Mouse (Mus musculus) heart, adult 8-10 months (tissue): ENCODE results near the gene Il11ra1. TPM values are rescaled to one million over a fixed set of nuclear protein-coding genes. Genes with fewer than 3 reads are reported as not detected.
"Not testable (repeated sequence)": the region's sequence is repeated elsewhere in the genome, so short reads cannot be mapped to it uniquely, and the experiment has no call there.

ENCODE experiments used
- DNase-seq: peaks from one replicate; pipeline ENCODE4 v3.0.0; 2022; ENCODE audit warnings: low spot score
- total RNA-seq, 4 experiments: library from RNA; stranded (reverse); gene quantifications; 2 replicates each; pipeline ENCODE4 v1.2.4; 2022

Il11ra1 gene
- total RNA-seq, 4 experiments from 2014 or later, result 95.9 to 110 (median 104) TPM

DNA sequence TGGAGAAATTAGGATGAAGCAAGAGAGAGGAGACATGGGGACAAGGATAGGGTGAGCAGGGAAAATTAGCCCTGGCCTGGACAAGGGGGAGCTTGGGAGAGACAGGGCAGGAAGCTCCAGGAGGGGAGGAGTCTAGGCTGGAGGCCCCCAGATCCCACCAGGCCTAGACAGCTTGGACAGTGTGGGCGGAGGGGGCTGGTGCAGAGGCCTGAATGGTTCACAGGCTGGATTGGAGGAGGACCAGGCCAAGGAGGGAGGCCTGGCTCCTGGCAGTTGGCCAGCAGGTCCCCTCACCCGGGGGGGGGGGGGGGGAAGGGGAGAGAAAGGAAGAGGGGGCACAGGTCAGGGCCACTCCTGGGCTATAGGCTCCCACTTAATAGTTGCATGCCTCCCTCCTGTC, 20.5 kb upstream of the Il11ra1 start:
- no peak for DNase-seq

DNA sequence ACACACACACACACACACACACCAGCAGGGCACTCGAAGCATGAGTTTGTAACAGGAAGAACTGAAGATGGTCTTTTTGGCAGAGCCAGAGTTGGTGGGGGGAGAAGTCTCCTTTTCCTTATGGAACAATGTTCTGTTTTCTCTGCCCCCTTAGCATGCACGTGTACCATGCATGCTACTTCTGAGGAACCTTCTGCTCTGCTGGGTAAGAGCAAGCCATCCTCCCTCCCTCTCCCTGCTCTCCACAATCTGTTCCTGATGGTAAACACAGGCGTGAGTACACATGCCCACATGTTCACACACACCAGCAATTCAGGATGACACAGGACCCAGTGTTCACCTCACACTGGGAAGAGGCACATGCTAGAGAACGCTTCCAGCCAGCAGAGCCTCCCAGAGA, 18.6 kb upstream of the Il11ra1 start:
- no peak for DNase-seq

DNA sequence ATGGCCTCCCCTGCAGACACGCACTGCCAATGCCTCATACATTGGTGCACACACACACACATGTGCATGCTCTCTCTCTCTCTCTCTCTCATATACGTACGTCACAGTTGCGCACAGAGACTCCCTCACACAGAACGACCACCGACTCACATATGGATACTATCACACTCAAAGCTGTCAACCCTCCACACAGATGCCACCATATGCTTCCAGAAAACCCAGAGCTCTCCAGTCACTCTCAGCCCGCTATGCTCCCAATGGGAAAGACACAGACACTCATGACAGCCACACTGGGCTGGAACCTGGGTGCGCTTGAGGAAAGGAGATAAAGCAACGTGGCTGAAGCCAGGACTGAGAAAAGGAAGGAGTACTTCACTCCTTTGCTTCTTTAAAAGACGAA, 17.8 kb upstream of the Il11ra1 start:
- DNase-seq, result no peak

- DNase-seq, result no peak
These were observed 17.0 kb upstream of the Il11ra1 start for GRCm38 (mm10) chr4:41682789-41683188.

GRCm38 (mm10) chr4:41683303-41683702, 16.5 kb upstream of the Il11ra1 start:
- not testable (repeated sequence) for DNase-seq

GRCm38 (mm10) chr4:41684131-41684930, 15.5 kb upstream of the Il11ra1 start:
- DNase-seq, result not testable (repeated sequence)

- DNase-seq, result not testable (repeated sequence)
These were observed 14.8 kb upstream of the Il11ra1 start for GRCm38 (mm10) chr4:41684931-41685453.

DNA sequence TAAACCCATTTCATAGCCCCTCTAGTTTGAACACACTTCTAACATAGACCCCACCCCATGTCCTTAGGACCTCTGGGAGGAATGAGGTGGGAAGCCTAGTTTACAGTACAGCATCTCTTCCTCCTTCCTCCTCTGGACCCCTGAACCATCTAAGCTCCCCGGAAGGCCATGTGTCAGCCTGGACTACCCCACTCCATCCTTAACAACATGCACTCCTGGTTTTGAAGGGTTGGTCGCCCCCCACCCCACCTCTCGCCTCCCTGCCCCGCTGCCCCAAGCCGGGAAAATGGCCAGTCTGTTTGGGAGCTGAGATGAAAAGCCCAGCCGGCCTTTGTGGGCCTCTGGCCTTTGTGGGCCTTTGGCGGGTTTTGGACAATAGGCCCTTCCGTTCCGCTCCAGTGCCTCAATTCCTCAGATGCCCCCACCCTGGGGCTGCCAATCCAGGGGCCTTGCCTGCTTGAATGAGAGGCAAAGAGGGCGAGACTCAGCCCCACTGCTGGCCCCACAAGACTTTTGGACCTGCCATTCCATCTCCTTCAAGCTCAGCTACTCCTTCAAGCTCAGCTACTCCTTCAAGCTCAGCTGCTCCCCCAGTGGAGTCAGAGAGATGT, 13.8 kb upstream of the Il11ra1 start:
- DNase-seq, result not testable (repeated sequence)

DNA sequence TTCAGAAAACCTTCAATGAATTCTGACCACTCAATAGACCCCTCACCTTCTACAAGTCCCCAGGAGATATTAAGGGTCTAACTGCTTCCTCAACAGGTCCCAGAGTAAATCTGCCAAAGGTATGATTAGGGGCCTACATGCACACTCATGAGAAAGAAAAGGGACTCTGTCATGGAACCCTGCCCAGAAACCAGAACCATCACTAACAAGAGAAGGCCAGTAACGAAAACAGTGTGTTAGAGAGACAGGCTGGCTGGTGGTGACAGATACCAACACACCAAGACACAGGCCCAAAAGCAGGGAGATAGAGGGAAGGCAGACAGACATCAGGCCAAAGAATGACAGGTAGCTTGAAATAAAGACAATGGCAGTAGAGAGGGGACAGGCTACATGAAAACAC, 11.2 kb upstream of the Il11ra1 start:
- not testable (repeated sequence) for DNase-seq

DNA sequence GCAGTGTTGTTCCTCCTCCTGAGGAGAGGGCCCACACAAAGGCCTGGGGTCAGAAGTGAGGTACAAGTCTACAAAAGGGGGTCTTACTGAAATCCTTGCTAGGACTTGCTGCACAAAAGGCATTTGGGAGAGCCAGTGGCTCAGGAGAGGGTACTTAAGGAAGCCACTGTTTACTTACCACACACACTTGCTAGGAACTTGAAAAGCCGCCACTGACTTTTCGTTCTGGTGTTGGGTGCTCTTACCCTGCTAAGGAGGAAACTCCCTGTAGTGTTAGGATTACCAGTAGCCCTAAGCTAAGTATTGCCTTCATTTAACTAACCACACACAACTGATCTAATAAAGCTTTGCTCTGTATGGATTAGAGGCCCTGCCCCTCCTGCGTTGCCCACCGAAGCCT, 9.8 kb upstream of the Il11ra1 start:
- DNase-seq, result not testable (repeated sequence)

DNA sequence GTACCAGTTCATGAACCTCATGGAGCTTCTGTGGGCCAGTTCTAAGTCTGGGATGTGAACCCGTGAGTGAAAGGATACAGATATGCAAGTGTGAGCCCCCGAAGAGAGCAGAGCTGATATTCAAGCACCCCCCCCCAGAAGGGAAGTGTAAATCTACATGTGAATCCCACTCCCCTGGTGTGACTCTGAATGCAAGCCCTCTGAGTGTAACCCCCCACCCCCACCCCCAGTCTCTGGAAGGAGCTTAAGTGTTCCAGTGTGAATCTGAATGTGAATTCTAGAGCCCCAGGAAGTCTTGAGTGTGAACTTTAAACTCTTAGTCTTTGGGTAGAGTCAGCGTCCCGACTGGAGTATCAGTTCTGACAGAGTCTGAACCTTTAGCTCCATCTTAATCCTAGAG, 6.3 kb upstream of the Il11ra1 start:
- DNase-seq, result not testable (repeated sequence)

GRCm38 (mm10) chr4:41695800-41696199, 4.0 kb upstream of the Il11ra1 start:
- DNase-seq, result not testable (repeated sequence)

DNA sequence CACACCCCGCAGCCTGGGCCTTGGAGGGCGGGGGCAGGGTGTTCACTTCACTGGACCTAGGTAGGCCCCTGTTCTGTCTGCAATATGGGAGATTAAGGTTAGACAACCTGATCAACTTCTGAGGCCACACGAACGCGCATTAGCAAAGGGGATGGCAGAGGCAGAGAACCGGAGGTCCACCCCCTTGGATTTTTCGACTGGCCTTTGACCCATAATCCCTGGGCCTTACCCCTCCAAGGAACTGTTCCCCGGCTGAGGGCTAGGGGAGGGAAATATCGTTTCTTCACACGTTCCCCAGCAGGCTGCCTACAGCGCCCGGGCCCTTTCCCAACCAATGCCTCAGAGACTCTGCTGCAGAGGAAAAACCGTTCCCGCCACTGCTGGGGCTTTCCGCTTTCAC, 3.3 kb upstream of the Il11ra1 start:
- not testable (repeated sequence) for DNase-seq

DNA sequence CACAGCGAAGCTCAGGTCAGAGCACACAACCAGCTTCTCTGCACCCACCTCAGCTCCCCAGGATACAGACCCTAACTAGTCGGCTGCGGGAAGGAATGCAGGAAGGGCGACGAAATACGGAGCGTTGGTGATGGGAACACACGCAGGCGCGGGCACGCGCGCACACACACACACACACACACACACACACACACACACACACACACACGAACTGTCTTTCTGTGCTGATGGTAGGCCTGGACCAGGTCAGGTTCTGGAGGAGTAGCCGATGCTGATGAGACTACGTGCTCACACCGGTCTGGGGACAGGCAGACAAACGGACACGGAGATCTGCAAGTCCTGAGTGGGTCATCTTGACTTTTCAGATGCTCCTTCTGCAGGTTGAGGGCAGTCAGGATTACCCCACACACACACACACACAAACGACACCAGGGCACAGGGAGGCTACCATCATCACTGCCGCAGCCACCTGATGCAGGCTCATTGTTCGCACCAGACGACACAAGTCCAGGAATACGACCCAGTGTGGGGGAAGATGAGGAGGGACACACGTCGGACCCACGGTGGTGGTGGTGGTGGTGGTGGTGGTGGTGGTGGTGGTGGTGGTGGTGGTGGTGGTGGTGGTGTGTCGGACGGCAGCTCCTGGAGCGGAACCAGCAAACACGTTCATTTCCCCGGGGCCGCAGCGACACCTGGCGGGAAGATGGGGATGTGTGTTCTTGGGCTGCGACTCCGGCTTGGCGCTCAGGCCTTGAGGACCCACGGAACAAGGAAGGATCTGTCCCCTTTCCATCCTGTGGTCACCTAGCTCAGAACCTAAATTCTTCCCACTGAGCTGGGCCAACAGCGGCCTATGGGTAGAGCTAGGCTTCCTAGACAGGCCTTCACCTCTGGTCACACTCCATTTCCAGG, 2.6 kb upstream of the Il11ra1 start, which contains the start of gene Cntfr:
Gene Cntfr (minus strand): TSS at position 160 of the 912 bp plus-strand sequence.
- DNase-seq, result peak; percentile 79

DNA sequence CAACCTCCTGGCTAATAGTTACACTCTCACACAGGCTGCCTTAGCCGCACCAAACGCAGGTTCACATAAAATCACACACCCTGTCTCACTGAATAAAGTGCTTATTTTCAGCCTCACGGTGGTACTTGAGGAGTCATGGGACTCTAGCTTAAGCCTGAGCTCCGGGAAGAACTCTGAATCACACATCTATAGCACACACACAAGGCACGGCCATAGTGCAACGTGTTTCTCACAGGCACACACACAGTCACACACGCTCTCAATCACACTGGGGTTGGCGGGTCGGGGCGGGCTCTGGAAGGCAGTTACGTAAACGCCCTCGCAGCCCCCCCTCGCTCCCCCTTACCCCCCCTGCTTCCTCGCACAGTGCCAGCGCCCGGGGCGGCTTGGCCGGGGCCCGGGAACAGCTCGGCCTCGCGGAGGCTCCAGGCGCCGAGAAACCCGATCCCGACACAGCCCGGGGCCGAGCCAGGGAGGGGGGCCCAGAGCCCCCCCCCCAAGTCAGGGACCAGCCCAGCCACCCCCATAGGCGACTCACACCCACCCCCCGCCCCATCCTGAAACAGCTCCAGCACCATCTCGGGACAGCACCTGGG, 1.3 kb upstream of the Il11ra1 start:
- not testable (repeated sequence) for DNase-seq

DNA sequence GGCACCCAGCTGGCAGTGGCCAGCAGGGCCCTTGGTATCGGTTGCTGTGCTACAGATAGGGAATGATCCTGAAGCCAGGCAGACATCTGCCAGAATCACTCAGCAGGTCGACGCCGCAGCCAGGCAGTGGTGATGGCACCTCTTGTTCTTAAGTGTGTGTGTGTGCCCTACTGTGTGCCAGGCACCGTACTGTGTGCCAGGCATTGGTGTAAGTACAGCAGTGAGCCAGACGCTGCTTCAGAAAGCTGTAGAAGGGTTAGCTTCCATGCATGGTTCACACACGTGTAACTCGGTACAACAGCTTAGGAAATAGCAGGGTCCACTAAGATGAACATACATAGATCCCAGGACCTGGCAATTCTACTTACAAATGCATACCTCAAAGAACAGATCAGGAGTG, 435 bp downstream of the Il11ra1 start:
- DNase-seq, result not testable (repeated sequence)

DNA sequence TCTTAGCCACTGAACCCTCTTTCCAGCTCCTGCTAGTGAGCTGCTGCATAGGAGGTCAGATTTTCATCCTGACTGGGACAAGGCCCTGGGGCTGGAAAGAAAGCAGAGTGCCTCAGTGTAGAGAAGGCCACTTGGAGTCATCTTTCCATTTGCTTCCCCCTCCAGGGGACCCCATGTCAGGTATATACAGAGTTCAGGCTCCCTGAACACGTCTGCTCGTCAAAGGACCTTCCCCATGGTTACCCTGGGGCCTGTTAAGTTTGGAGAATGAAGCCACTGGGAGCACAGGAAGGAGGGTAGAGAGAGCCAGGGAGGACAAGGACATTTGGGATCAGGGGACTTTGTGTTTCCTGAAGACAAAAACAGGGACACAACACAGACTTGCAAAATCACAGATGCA, 2.4 kb downstream of the Il11ra1 start:
- not testable (repeated sequence) for DNase-seq

- DNase-seq, result no peak
These were observed 4.9 kb downstream of the Il11ra1 start for GRCm38 (mm10) chr4:41704651-41705050.

- DNase-seq, result no peak
These were observed 6.3 kb downstream of the Il11ra1 start for GRCm38 (mm10) chr4:41705922-41706754.

DNA sequence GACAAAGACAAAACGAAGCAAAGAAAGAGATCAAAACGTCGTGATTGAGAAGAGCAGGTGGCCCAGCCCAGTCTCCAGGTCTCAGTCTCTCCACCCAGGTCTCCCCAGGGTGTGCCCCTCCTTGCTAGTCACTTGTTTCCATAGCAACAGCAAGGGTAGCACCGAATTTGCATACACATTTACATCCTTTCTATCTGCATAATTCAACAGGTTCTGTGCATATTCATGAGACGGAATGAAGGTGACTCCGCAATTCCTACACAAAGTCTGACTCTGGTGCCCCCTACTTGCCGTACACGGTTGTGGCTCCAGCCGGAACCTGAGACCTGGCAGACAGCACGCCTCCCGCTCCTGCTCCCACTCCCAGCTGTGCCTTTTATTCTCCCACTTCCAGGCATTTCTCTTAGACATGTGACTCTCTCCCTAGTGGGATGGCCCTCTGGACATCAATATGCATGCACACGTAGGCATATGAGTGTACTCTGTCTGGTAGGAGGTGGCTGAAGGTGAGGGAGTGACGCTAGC, 7.3 kb downstream of the Il11ra1 start:
- DNase-seq, result no peak
